Mouse (Mus musculus): Measurements from ENCODE around the gene Mrps31. TPM values are rescaled to one million over a fixed set of nuclear protein-coding genes. Genes with fewer than 3 reads are reported as not detected.
A peak's percentile ranks its signal among the peaks of the same experiment; 100 is the strongest.

The Mrps31 gene
- 49.7 and 55.2 TPM in 2 replicates for polyA plus RNA-seq (2015; fragmentation: Nextera tagmentation; extraction: Ambion mirVana)

- Histone ChIP-seq H3K4me2 (ENCODE audit: low read depth, low read length) (peak within 1 kb of the TSS; percentile 95), H3K9me3 (replicated peaks; ENCODE audit: control insufficient read depth, low read length) (no peaks in the 10 kb centered on the region), H3K4me3 (ENCODE audit: low read length) (peak within 1 kb of the TSS; percentile 82), H3K27me3 (ENCODE audit: control insufficient read depth, insufficient read depth, low read length) (no peaks in the 10 kb centered on the region), H3K4me1 (ENCODE audit: control insufficient read depth, insufficient read depth, low read length) (peaks cover 9% of the 10 kb centered on the region), H3K27ac (ENCODE audit: low read length) (peak within 1 kb of the TSS; percentile 82), H3K36me3 (ENCODE audit: control insufficient read depth, insufficient read depth) (peaks cover 5% of the 10 kb centered on the region; the same call in 1 of the 2 replicates), H3K9ac (ENCODE audit: low read length) (peak within 1 kb of the TSS; percentile 88)
- ATAC-seq (replicated peaks; ENCODE audit: extremely low read depth, insufficient read depth, low FRiP score), result peak; percentile 91
- 0% methylated on average over 25 of the region's 25 CpGs for WGBS
Observed at GRCm38 (mm10) chr8:22411282-22411702, at the start of gene Mrps31. Gene Mrps31, plus strand, starts transcription at chr8:22411361.

GRCm38 (mm10) chr8:22376311-22376710, 34.9 kb upstream of the Mrps31 start:
- no peak for ATAC-seq (replicated peaks; ENCODE audit: extremely low read depth, insufficient read depth, low FRiP score)
- H3K9me3 ChIP-seq (replicated peaks; ENCODE audit: control insufficient read depth, low read length), result no peaks in the 10 kb centered on the region
- no peaks in the 10 kb centered on the region for H3K27me3 ChIP-seq (ENCODE audit: control insufficient read depth, insufficient read depth, low read length)
- H3K4me1 ChIP-seq (ENCODE audit: control insufficient read depth, insufficient read depth, low read length), result no peaks in the 10 kb centered on the region
- H3K4me2 ChIP-seq (ENCODE audit: low read depth, low read length), result no peak overlapping the region
- H3K9ac ChIP-seq (ENCODE audit: low read length), result no peak overlapping the region
- H3K36me3 ChIP-seq (ENCODE audit: control insufficient read depth, insufficient read depth), result peaks cover 3% of the 10 kb centered on the region
- no peak overlapping the region for H3K27ac ChIP-seq (ENCODE audit: low read length)
- H3K4me3 ChIP-seq (ENCODE audit: low read length), result no peak overlapping the region
- WGBS, result 86% methylated on average over 5 of the region's 5 CpGs

DNA sequence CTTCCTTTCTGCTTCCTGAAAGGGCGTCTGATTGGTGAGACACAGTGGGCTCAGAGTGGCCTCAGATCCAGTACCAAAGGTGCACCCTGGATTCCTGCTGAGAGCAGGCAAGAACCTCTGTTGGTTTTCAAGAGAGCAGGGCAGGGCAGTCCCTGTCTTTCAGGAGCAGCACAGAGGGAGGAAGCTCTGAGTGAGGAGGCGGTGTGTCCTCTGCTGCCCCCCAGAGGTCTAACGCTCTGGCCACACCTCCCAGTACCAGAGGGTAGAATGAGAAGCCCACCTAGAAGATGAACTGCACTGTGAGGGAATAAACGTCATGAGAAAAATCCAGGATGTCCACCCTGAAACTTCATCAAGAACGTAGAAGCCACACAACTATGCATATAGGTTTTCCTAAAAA, 34.3 kb upstream of the Mrps31 start:
- 46% methylated on average over 5 of the region's 5 CpGs for WGBS
- H3K27me3 ChIP-seq (ENCODE audit: control insufficient read depth, insufficient read depth, low read length), result no peaks in the 10 kb centered on the region
- H3K27ac ChIP-seq (ENCODE audit: low read length), result no peak overlapping the region
- peaks cover 9% of the 10 kb centered on the region for H3K36me3 ChIP-seq (ENCODE audit: control insufficient read depth, insufficient read depth)
- no peak overlapping the region for H3K9ac ChIP-seq (ENCODE audit: low read length)
- peak; percentile 79 for ATAC-seq (replicated peaks; ENCODE audit: extremely low read depth, insufficient read depth, low FRiP score)
- H3K4me2 ChIP-seq (ENCODE audit: low read depth, low read length), result no peak overlapping the region
- H3K4me1 ChIP-seq (ENCODE audit: control insufficient read depth, insufficient read depth, low read length), result no peaks in the 10 kb centered on the region
- no peaks in the 10 kb centered on the region for H3K9me3 ChIP-seq (replicated peaks; ENCODE audit: control insufficient read depth, low read length)
- H3K4me3 ChIP-seq (ENCODE audit: low read length), result no peak overlapping the region

GRCm38 (mm10) chr8:22380934-22381333, 30.2 kb upstream of the Mrps31 start:
- Histone ChIP-seq H3K27ac (ENCODE audit: low read length) (no peak overlapping the region), H3K27me3 (ENCODE audit: control insufficient read depth, insufficient read depth, low read length) (no peaks in the 10 kb centered on the region), H3K36me3 (ENCODE audit: control insufficient read depth, insufficient read depth) (peaks cover 10% of the 10 kb centered on the region), H3K9me3 (replicated peaks; ENCODE audit: control insufficient read depth, low read length) (no peaks in the 10 kb centered on the region), H3K4me3 (ENCODE audit: low read length) (no peak overlapping the region), H3K9ac (ENCODE audit: low read length) (no peak overlapping the region), H3K4me2 (ENCODE audit: low read depth, low read length) (no peak overlapping the region), H3K4me1 (ENCODE audit: control insufficient read depth, insufficient read depth, low read length) (no peaks in the 10 kb centered on the region)
- WGBS, result 90% methylated on average over 11 of the region's 11 CpGs
- no peak for ATAC-seq (replicated peaks; ENCODE audit: extremely low read depth, insufficient read depth, low FRiP score)

DNA sequence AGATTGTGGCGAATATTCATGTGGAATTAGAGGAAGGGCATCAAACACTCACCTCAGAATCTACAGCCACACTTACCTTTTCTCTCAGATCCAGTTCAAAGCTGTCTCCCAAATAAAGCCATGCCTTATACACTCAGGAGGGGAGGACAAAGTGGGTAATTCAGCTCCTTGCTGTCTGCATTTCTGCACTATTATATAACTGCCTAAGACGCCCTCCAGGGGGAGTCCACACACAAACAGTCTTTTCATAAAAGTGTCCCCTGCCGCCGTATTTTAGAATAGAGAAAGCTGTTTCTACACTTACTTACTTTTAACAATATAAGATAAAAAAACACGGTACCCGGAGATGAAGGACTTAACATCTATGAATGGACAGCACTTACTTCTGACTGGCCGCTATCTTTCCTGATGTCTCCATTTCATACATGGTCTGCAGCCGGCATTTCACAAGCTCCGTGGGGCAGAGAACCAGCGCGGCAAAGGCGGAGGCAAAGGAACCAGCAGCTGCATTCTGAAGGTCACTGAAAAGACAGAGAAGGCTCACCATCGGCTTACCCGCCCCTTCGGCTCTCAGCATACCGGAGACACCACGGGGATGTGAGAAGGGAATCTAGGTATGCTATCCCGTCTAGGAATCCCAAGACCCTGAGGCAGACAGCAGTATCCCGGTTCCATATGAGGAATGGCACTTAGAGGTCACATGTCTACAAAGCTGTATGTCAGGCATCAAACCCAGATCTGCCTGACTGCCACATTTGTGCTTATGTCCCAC, 28.2 kb upstream of the Mrps31 start:
- no peak for ATAC-seq (replicated peaks; ENCODE audit: extremely low read depth, insufficient read depth, low FRiP score)
- Histone ChIP-seq H3K4me1 (ENCODE audit: control insufficient read depth, insufficient read depth, low read length) (no peaks in the 10 kb centered on the region), H3K4me2 (ENCODE audit: low read depth, low read length) (0 out of 2 replicates have a peak overlapping the region, but pooled peaks have one; percentile 2)

GRCm38 (mm10) chr8:22385158-22385557, 26.0 kb upstream of the Mrps31 start:
- H3K9me3 ChIP-seq (replicated peaks; ENCODE audit: control insufficient read depth, low read length), result no peaks in the 10 kb centered on the region
- no peak overlapping the region for H3K27ac ChIP-seq (ENCODE audit: low read length)
- 86% methylated on average over 6 of the region's 6 CpGs for WGBS
- no peak overlapping the region for H3K9ac ChIP-seq (ENCODE audit: low read length)
- H3K4me2 ChIP-seq (ENCODE audit: low read depth, low read length), result no peak overlapping the region
- no peaks in the 10 kb centered on the region for H3K27me3 ChIP-seq (ENCODE audit: control insufficient read depth, insufficient read depth, low read length)
- H3K36me3 ChIP-seq (ENCODE audit: control insufficient read depth, insufficient read depth), result peaks cover 25% of the 10 kb centered on the region
- H3K4me3 ChIP-seq (ENCODE audit: low read length), result no peak overlapping the region
- no peaks in the 10 kb centered on the region for H3K4me1 ChIP-seq (ENCODE audit: control insufficient read depth, insufficient read depth, low read length)
- no peak for ATAC-seq (replicated peaks; ENCODE audit: extremely low read depth, insufficient read depth, low FRiP score)

More for the DNA sequence above, 28.2 kb upstream of the Mrps31 start:
- H3K9ac ChIP-seq (ENCODE audit: low read length), result no peak overlapping the region
- 71% methylated on average over 19 of the region's 19 CpGs for WGBS
- no peaks in the 10 kb centered on the region for H3K9me3 ChIP-seq (replicated peaks; ENCODE audit: control insufficient read depth, low read length)
- H3K27me3 ChIP-seq (ENCODE audit: control insufficient read depth, insufficient read depth, low read length), result no peaks in the 10 kb centered on the region
- peaks cover 10% of the 10 kb centered on the region for H3K36me3 ChIP-seq (ENCODE audit: control insufficient read depth, insufficient read depth)
- no peak overlapping the region for H3K27ac ChIP-seq (ENCODE audit: low read length)
- no peak overlapping the region for H3K4me3 ChIP-seq (ENCODE audit: low read length)

DNA sequence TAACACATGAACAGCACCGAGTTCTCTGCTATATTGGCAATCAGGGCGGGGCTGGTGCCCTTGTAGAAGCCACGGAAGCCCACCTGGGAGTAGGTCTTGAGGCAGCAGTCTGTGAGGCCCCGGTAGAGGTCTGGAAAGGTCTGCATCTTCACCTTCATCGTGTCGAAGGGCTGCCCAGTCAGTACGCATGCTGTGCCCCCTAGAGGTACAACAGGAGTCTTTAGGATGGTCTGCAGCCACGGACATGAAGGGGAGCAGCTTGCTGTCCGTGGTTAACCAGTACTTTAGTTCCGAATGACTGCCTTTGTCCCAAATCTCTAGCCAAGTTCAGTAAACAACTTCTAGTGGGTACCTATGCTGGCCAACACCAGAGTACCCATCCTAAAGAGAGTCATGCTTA, 21.3 kb upstream of the Mrps31 start:
- ATAC-seq (replicated peaks; ENCODE audit: extremely low read depth, insufficient read depth, low FRiP score), result no peak
- WGBS, result 75% methylated on average over 10 of the region's 10 CpGs
- Histone ChIP-seq H3K27ac (ENCODE audit: low read length) (no peak overlapping the region), H3K36me3 (ENCODE audit: control insufficient read depth, insufficient read depth) (peaks cover 17% of the 10 kb centered on the region), H3K4me2 (ENCODE audit: low read depth, low read length) (no peak overlapping the region), H3K9ac (ENCODE audit: low read length) (no peak overlapping the region), H3K4me3 (ENCODE audit: low read length) (no peak overlapping the region), H3K4me1 (ENCODE audit: control insufficient read depth, insufficient read depth, low read length) (no peaks in the 10 kb centered on the region), H3K27me3 (ENCODE audit: control insufficient read depth, insufficient read depth, low read length) (no peaks in the 10 kb centered on the region), H3K9me3 (replicated peaks; ENCODE audit: control insufficient read depth, low read length) (no peaks in the 10 kb centered on the region)

DNA sequence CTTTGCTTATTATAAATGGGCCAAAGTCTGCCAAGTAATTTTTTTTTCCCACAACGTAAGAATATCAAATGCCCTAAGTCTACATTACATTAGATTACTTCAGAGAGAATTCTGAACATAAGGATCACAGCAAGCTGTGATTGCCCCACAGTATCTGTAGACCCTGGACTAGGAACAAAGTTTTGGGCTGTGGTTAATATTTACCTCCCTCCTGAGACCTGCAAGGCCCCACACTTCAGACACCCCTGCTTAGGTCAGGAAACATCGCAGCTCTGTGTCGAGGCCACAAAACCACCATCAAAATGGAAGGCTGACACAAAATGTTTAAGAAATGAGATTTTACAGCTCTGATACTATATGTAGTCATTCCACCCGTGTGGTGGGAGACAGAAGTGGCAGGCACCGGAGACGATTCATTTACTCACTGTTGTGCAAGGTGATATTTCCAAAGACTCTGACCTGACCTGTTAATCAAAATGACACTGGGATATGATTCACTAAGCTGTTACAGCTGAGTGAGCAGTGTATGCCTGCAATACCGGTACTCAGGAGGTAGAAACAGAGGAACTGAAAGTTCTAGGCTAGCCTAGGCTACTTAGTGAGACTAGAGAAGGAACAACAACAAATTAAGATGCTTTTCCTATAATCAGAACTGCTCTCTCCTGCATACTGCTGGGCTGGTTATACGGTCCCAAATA, 20.2 kb upstream of the Mrps31 start:
- 87% methylated on average over 8 of the region's 8 CpGs for WGBS

GRCm38 (mm10) chr8:22394471-22394870, 16.7 kb upstream of the Mrps31 start:
- 0 out of 2 replicates have a peak, but pooled peaks cover 4% of the 10 kb centered on the region for H3K4me1 ChIP-seq (ENCODE audit: control insufficient read depth, insufficient read depth, low read length)
- H3K4me2 ChIP-seq (ENCODE audit: low read depth, low read length), result no peak overlapping the region
- peaks cover 8% of the 10 kb centered on the region for H3K36me3 ChIP-seq (ENCODE audit: control insufficient read depth, insufficient read depth)
- ATAC-seq (replicated peaks; ENCODE audit: extremely low read depth, insufficient read depth, low FRiP score), result no peak
- 67% methylated on average over 4 of the region's 4 CpGs for WGBS
- H3K9ac ChIP-seq (ENCODE audit: low read length), result no peak overlapping the region
- no peaks in the 10 kb centered on the region for H3K27me3 ChIP-seq (ENCODE audit: control insufficient read depth, insufficient read depth, low read length)
- no peaks in the 10 kb centered on the region for H3K9me3 ChIP-seq (replicated peaks; ENCODE audit: control insufficient read depth, low read length)
- no peak overlapping the region for H3K4me3 ChIP-seq (ENCODE audit: low read length)
- no peak overlapping the region for H3K27ac ChIP-seq (ENCODE audit: low read length)

More for the DNA sequence above, 20.2 kb upstream of the Mrps31 start:
- Histone ChIP-seq H3K4me3 (ENCODE audit: low read length) (no peak overlapping the region), H3K27me3 (ENCODE audit: control insufficient read depth, insufficient read depth, low read length) (no peaks in the 10 kb centered on the region), H3K4me2 (ENCODE audit: low read depth, low read length) (no peak overlapping the region), H3K27ac (ENCODE audit: low read length) (no peak overlapping the region), H3K36me3 (ENCODE audit: control insufficient read depth, insufficient read depth) (peaks cover 17% of the 10 kb centered on the region), H3K9me3 (replicated peaks; ENCODE audit: control insufficient read depth, low read length) (no peaks in the 10 kb centered on the region), H3K9ac (ENCODE audit: low read length) (no peak overlapping the region), H3K4me1 (ENCODE audit: control insufficient read depth, insufficient read depth, low read length) (no peaks in the 10 kb centered on the region)
- no peak for ATAC-seq (replicated peaks; ENCODE audit: extremely low read depth, insufficient read depth, low FRiP score)
